Mouse (Mus musculus) forebrain, embryonic 12.5 days (tissue): ENCODE data around the gene Herc2. TPM values are rescaled to one million over a fixed set of nuclear protein-coding genes. Genes with fewer than 3 reads are reported as not detected.
"Not testable (repeated sequence)": the region's sequence is repeated elsewhere in the genome, so short reads cannot be mapped to it uniquely, and the experiment has no call there.

Experiments
- ATAC-seq: fragments of 200-750 bp; cut with Nextera tagmentation; 2 replicates; pipeline ENCODE4 v1.8.0; 2017; ENCODE audit warnings: moderate TSS enrichment; ENCODE audit not compliant: low FRiP score
- H3K27ac ChIP-seq: fragments of 300-500 bp; sonication (generic); 2 replicates; pipeline ENCODE4 v1.5.1; 2016; ENCODE audit warnings: mild to moderate bottlenecking
- H3K27me3 ChIP-seq: fragments of 300-500 bp; sonication (generic); 2 replicates; pipeline ENCODE4 v1.6.1; 2016; ENCODE audit warnings: mild to moderate bottlenecking
- H3K36me3 ChIP-seq: fragments of 300-500 bp; sonication (generic); replicated peaks from 2 replicates; pipeline ENCODE4 v1.6.1; 2016; ENCODE audit warnings: mild to moderate bottlenecking
- H3K4me1 ChIP-seq: fragments of 300-500 bp; sonication (generic); 2 replicates; pipeline ENCODE4 v1.6.1; 2016
- H3K4me2 ChIP-seq: fragments of 300-500 bp; sonication (generic); 2 replicates; pipeline ENCODE4 v1.6.1; 2016; ENCODE audit warnings: mild to moderate bottlenecking, moderate library complexity
- H3K4me3 ChIP-seq: fragments of 300-500 bp; sonication (generic); replicated peaks from 2 replicates; pipeline ENCODE4 v1.5.1; 2016; ENCODE audit warnings: mild to moderate bottlenecking
- H3K9ac ChIP-seq: fragments of 300-500 bp; sonication (generic); 2 replicates; pipeline ENCODE4 v1.6.1; 2016; ENCODE audit warnings: mild to moderate bottlenecking
- H3K9me3 ChIP-seq: fragments of 300-500 bp; sonication (generic); 2 replicates; pipeline ENCODE4 v1.6.1; 2016
- WGBS: fragments of 180-500 bp; shearing (Covaris S2); methylation state at CpG from one replicate; pipeline ENCODE4 v1.1.7; 2016; 5-methylcytosine and 5-hydroxymethylcytosine counted together
- polyA plus RNA-seq: library from polyadenylated mRNA; unstranded; fragments of >200 nt; fragmentation: Nextera tagmentation; extraction: Ambion mirVana; gene quantifications from 2 replicates; pipeline ENCODE4 v1.2.1, GENCODE M21; 2016

The Herc2 gene
- 33.9 and 34.4 TPM in 2 replicates for polyA plus RNA-seq

DNA sequence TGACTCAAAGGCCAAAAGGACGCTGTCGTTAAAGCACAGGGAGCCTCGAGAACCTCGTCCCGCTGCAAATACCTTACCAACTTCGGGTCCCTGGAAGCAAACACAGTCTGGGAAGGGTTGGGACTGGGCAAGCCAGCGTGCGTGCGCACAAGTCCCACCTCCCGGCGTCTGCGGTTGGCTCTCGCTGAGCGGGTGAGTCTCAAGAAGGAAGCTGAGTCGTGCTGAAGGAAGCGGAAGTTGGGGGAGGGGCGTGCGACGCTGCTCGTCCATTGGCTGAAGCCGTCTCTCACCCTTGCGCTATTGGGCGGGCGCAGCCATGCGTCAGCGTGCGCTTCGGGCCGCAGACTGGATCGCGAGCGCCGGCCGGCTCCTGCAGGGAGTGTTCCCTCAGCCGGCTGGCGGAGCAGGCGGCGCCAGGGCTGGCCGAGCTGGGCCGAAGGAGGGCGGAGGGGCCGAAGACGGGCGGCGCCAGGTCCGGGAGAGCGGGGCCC is at the start of gene Herc2:
Gene Herc2, plus strand, starts transcription at position 366 of the 491 bp plus-strand sequence.
- no peaks in the 10 kb centered on the region for H3K36me3 ChIP-seq

DNA sequence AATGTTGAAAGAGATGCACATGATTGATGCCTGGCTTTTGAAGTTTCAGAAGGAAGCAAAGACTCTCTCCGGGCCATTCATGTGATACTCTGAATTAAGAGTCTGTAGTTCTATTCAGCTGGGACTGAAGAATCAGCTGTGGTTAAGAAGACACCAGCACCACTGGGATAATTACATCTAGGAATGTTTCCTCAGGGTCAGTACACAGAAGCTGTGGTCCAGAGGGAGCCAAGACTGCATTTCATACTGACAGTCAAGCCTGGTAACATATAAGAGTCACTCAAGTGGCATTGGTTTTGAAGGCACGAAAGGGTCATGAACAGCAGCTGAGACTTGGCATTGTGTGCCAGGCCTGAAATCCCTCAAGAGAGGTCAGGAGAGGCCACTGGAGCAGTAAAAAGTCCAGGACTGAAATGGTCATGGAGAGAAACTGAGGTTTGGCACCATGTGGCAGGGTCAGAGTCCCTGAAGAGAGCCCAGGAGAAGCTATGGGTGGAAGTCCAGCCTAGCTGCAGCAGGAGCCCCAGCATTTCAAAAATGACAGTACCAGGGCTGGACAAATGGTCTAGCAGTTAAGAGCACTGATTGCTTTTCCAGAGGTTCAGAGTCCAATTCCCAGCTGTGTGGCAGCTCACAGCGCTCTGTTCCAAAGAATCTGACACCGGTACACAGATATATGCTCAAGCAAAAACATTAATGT is 39.5 kb upstream of the Herc2 start:
- H3K36me3 ChIP-seq = no peaks in the 10 kb centered on the region
- H3K9me3 ChIP-seq = no peaks in the 10 kb centered on the region
- no peaks in the 10 kb centered on the region for H3K4me1 ChIP-seq
- 83% methylated on average over 4 of the region's 4 CpGs for WGBS
- H3K4me2 ChIP-seq = no peak overlapping the region
- H3K9ac ChIP-seq = no peak overlapping the region
- H3K27ac ChIP-seq = no peak overlapping the region
- H3K4me3 ChIP-seq = no peak overlapping the region
- no peaks in the 10 kb centered on the region for H3K27me3 ChIP-seq
- ATAC-seq = no peak

More for the DNA sequence above, at the start of gene Herc2:
- Histone ChIP-seq H3K4me1 (peaks cover 15% of the 10 kb centered on the region), H3K9me3 (no peaks in the 10 kb centered on the region), H3K4me2 (peak within 1 kb of the TSS; percentile 59), H3K9ac (peak within 1 kb of the TSS; percentile 77), H3K27me3 (no peaks in the 10 kb centered on the region), H3K4me3 (peak within 1 kb of the TSS; percentile 86), H3K27ac (peak within 1 kb of the TSS; percentile 91)
- peak; percentile 100 for ATAC-seq
- WGBS = under 1% methylated on average over 47 of the region's 47 CpGs

DNA sequence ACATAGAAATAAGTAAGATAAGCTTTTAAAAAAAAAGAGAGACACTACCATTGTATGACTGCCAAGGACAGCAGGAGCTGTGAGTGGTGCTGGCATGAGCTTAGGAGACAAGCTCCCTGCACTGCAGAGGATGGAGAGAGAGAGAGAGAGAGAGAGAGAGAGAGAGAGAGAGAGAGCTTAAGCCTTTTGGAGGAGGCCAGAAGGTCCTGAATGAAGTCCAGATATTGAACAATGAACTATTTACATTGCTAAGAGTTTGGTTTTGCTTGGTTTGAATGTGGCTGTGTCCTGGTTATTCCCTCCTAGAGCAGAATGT is 39.0 kb upstream of the Herc2 start:
- Histone ChIP-seq H3K27ac (no peak overlapping the region), H3K4me2 (no peak overlapping the region), H3K9ac (no peak overlapping the region), H3K36me3 (no peaks in the 10 kb centered on the region), H3K4me3 (no peak overlapping the region), H3K4me1 (no peaks in the 10 kb centered on the region), H3K9me3 (no peaks in the 10 kb centered on the region), H3K27me3 (no peaks in the 10 kb centered on the region)
- no peak for ATAC-seq

DNA sequence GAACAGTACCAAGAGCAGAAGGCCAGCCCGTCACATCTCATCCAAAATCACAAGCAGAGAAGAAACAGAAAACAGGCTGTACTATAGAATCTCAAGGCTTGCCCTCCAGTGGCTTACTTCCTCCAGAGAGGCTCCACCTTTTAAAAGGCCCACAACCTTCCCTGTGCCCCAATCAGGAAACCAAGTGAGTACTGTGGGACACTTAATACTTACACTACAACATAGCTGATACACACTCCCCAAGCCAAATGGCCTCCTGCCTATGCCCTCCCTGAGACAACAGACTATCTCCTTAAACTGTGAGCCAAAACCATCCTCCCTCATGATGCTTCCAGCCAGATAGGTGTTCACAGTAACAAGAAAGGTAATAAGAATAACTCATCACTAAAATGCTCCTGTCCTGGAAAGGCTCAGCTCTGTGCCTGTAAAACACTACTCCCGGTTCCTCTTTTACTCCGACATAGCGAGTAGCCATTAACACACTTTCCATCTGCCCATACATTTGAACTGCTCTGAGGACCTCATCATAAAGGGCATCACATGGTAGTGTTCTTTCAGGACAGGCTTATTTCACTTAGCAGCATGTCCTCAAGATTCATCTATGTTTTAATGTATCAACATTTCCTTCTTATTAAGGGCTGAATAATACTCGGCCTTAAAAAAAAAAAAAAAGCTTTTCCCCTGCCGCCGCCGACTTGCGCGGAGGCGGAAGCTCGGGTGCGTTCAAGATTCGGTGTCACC is 36.6 kb upstream of the Herc2 start:
- H3K27me3 ChIP-seq = no peaks in the 10 kb centered on the region
- no peak for ATAC-seq
- over 99% methylated on average over 14 of the region's 14 CpGs for WGBS
- H3K9me3 ChIP-seq = no peaks in the 10 kb centered on the region
- H3K4me1 ChIP-seq = no peaks in the 10 kb centered on the region
- no peaks in the 10 kb centered on the region for H3K36me3 ChIP-seq
- H3K4me3 ChIP-seq = no peak overlapping the region
- no peak overlapping the region for H3K27ac ChIP-seq
- no peak overlapping the region for H3K9ac ChIP-seq
- no peak overlapping the region for H3K4me2 ChIP-seq

DNA sequence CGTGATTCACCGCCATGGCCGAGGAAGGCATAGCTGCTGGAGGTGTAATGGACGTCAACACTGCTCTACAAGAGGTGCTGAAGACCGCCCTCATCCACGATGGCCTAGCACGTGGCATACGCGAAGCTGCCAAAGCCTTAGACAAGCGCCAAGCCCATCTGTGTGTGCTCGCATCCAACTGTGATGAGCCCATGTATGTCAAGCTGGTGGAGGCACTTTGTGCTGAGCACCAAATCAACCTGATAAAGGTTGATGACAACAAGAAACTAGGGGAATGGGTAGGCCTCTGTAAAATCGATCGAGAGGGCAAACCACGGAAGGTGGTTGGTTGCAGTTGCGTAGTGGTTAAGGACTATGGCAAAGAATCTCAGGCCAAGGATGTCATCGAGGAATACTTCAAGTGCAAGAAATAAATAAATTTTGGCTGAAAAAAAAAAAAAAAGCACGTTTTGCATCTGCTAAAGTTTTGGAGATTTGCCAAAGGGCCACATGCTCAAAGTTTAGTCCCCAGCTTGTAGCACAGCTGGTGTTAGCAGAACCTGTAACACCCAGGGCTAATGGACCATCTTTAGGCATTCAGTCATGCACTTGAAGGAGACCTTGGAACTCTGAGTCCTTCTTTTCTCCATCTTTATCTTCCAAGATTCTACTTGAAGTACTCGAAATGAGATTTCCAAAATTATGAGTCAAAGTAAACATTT is 35.8 kb upstream of the Herc2 start:
- H3K4me3 ChIP-seq, H3K4me2 ChIP-seq, H3K27me3 ChIP-seq, H3K27ac ChIP-seq, H3K36me3 ChIP-seq, H3K4me1 ChIP-seq, H3K9ac ChIP-seq, H3K9me3 ChIP-seq, ATAC-seq: not testable (repeated sequence)
- WGBS = 93% methylated on average over 9 of the region's 18 CpGs

DNA sequence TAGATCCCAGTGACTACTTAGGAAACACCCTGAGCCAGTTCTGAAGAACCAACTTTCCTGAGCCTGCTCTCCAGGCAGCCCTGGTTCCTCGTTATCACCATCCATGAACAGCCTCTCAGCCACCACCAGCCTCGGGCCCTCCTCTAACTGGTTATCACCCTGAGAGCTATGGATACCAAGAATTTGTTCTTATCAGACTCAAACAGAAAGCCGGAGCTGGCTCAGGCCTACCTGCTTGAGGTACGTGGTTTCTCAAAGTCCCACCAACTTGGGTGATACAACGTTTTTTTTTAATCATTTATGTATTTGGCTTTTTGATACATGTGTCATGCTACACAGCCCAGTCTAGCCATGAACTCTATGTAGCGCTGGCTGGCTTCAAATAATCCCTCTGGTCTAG is 34.8 kb upstream of the Herc2 start:
- Histone ChIP-seq H3K27me3 (no peaks in the 10 kb centered on the region), H3K4me2 (no peak overlapping the region), H3K27ac (no peak overlapping the region), H3K4me1 (peaks cover 6% of the 10 kb centered on the region; the same call in 1 of the 2 replicates), H3K9ac (no peak overlapping the region), H3K4me3 (no peak overlapping the region), H3K9me3 (no peaks in the 10 kb centered on the region), H3K36me3 (no peaks in the 10 kb centered on the region)
- ATAC-seq = no peak
- WGBS = 89% methylated on average over 6 of the region's 6 CpGs

- no peak overlapping the region for H3K9ac ChIP-seq
- H3K27me3 ChIP-seq = no peaks in the 10 kb centered on the region
- H3K4me1 ChIP-seq = peaks cover 6% of the 10 kb centered on the region; the same call in 1 of the 2 replicates
- WGBS = 94% methylated on average over 7 of the region's 7 CpGs
- no peaks in the 10 kb centered on the region for H3K36me3 ChIP-seq
- ATAC-seq = no peak
- no peak overlapping the region for H3K4me2 ChIP-seq
- no peak overlapping the region for H3K27ac ChIP-seq
- H3K9me3 ChIP-seq = no peaks in the 10 kb centered on the region
- no peak overlapping the region for H3K4me3 ChIP-seq
Observed at GRCm38 (mm10) chr7:56015837-56016236, 34.2 kb upstream of the Herc2 start.

DNA sequence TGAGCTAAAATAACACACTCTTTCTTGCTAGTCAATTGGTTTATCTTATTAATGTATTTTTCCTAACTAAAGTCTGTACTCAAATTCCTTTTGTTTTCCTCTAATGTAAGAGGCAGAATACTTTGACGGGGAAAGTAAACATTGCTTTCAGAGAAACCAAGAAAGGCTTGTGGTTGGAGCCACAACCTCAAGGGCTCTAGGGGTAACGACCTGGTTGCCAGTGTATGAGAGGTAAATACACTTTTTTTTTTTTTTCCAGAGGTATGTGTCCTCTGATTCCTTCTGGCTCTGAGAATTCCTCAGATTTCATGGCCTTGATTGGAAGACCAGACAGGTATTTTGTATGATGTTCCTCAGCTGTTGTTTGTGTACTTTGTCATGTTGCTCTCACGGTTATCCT is 32.2 kb upstream of the Herc2 start:
- Histone ChIP-seq H3K27ac (no peak overlapping the region), H3K4me2 (no peak overlapping the region), H3K9ac (no peak overlapping the region), H3K36me3 (no peaks in the 10 kb centered on the region), H3K4me1 (peaks cover 6% of the 10 kb centered on the region; the same call in 1 of the 2 replicates), H3K27me3 (no peaks in the 10 kb centered on the region), H3K9me3 (no peaks in the 10 kb centered on the region), H3K4me3 (no peak overlapping the region)
- 86% methylated on average over 3 of the region's 3 CpGs for WGBS
- ATAC-seq = no peak

GRCm38 (mm10) chr7:56018446-56018971 is 31.5 kb upstream of the Herc2 start:
- Histone ChIP-seq H3K4me3 (peak overlapping the region; percentile 69), H3K9ac (peak overlapping the region; percentile 82), H3K36me3 (no peaks in the 10 kb centered on the region), H3K4me2 (peak overlapping the region; percentile 70), H3K27me3 (no peaks in the 10 kb centered on the region), H3K4me1 (peaks cover 6% of the 10 kb centered on the region; the same call in 1 of the 2 replicates), H3K9me3 (no peaks in the 10 kb centered on the region), H3K27ac (peak overlapping the region; percentile 73; the same call in 1 of the 2 replicates)
- 43% methylated on average over 7 of the region's 7 CpGs for WGBS
- ATAC-seq = peak; percentile 28; the same call in 1 of the 2 replicates

GRCm38 (mm10) chr7:56018972-56019929 is 30.7 kb upstream of the Herc2 start:
- Histone ChIP-seq H3K4me3 (peak overlapping the region; percentile 69), H3K4me1 (peaks cover 6% of the 10 kb centered on the region; the same call in 1 of the 2 replicates), H3K9ac (peak overlapping the region; percentile 82), H3K27me3 (no peaks in the 10 kb centered on the region), H3K4me2 (peak overlapping the region; percentile 70), H3K9me3 (no peaks in the 10 kb centered on the region), H3K36me3 (no peaks in the 10 kb centered on the region), H3K27ac (peak overlapping the region; percentile 73)
- peak; percentile 94 for ATAC-seq
- under 1% methylated on average over 48 of the region's 71 CpGs for WGBS

- H3K27ac ChIP-seq = peak within 1 kb of the TSS; percentile 73
Observed at GRCm38 (mm10) chr7:56019930-56020253, 30.1 kb upstream of the Herc2 start, which contains the start of gene Nipa1. Gene Nipa1, minus strand, starts transcription at chr7:56019954.

More at GRCm38 (mm10) chr7:56019930-56020253, 30.1 kb upstream of the Herc2 start, which contains the start of gene Nipa1:
- H3K27me3 ChIP-seq = no peaks in the 10 kb centered on the region
- H3K9me3 ChIP-seq = no peaks in the 10 kb centered on the region
- no peaks in the 10 kb centered on the region for H3K36me3 ChIP-seq
- peak within 1 kb of the TSS; percentile 69 for H3K4me3 ChIP-seq
- peak within 1 kb of the TSS; percentile 70 for H3K4me2 ChIP-seq
- no peak for ATAC-seq
- H3K4me1 ChIP-seq = peaks cover 6% of the 10 kb centered on the region; the same call in 1 of the 2 replicates
- peak within 1 kb of the TSS; percentile 82 for H3K9ac ChIP-seq
- 59% methylated on average over 3 of the region's 3 CpGs for WGBS
